Mouse (Mus musculus) stomach, postnatal 0 days (tissue): ENCODE measurements around the gene Arfgef2. TPM values are rescaled to one million over a fixed set of nuclear protein-coding genes. Genes with fewer than 3 reads are reported as not detected.

Experiments
- ATAC-seq: fragments of 200-750 bp; cut with Nextera tagmentation; 2 replicates; pipeline ENCODE4 v1.8.0; 2017; ENCODE audit not compliant: low FRiP score, low TSS enrichment
- DNase-seq: peaks from one replicate; pipeline ENCODE4 v3.0.0-alpha.2; 2016; ENCODE audit warnings: low spot score
- H3K27ac ChIP-seq: fragments of 300-500 bp; sonication (generic); replicated peaks from 2 replicates; pipeline ENCODE4 v1.5.1; 2014; ENCODE audit warnings: mild to moderate bottlenecking, control low read depth
- H3K27me3 ChIP-seq: fragments of 300-500 bp; sonication (generic); 2 replicates; pipeline ENCODE4 v1.6.1; 2014; ENCODE audit warnings: low read length; ENCODE audit not compliant: control insufficient read depth, insufficient read depth
- H3K36me3 ChIP-seq: fragments of 300-500 bp; sonication (generic); 2 replicates; pipeline ENCODE4 v1.6.1; 2014; ENCODE audit warnings: low read length, mixed read lengths; ENCODE audit not compliant: control insufficient read depth, insufficient read depth
- H3K4me1 ChIP-seq: fragments of 300-500 bp; sonication (generic); replicated peaks from 2 replicates; pipeline ENCODE4 v1.6.1; 2014; ENCODE audit warnings: antibody characterized with exemption; ENCODE audit not compliant: control insufficient read depth, insufficient read depth
- H3K4me2 ChIP-seq: fragments of 300-500 bp; sonication (generic); replicated peaks from 2 replicates; pipeline ENCODE4 v1.6.1; 2014; ENCODE audit warnings: low read depth, mild to moderate bottlenecking, control low read depth, moderate library complexity
- H3K4me3 ChIP-seq: fragments of 300-500 bp; sonication (generic); 2 replicates; pipeline ENCODE4 v1.5.1; 2014; ENCODE audit warnings: low read depth, low read length, control low read depth
- H3K9ac ChIP-seq: fragments of 300-500 bp; sonication (generic); 2 replicates; pipeline ENCODE4 v1.6.1; 2014; ENCODE audit warnings: mild to moderate bottlenecking, low read length, control low read depth, mixed read lengths
- H3K9me3 ChIP-seq: fragments of 300-500 bp; sonication (generic); 2 replicates; pipeline ENCODE4 v1.6.1; 2016; ENCODE audit warnings: low read length; ENCODE audit not compliant: control insufficient read depth
- CTCF ChIP-seq: IDR thresholded peaks from 2 replicates; pipeline ENCODE4 v1.5.1; 2016; ENCODE audit warnings: antibody characterized with exemption, low read depth, mild to moderate bottlenecking, moderate library complexity
- EP300 ChIP-seq: optimal IDR thresholded peaks from 2 replicates; pipeline ENCODE3; 2016; ENCODE audit warnings: antibody characterized with exemption
- WGBS: fragments of 180-500 bp; shearing (Covaris S2); extraction: QIAGEN DNeasy Blood & Tissue Kit; methylation state at CpG from one replicate; pipeline ENCODE4 v1.1.7; 2014; 5-methylcytosine and 5-hydroxymethylcytosine counted together
- polyA plus RNA-seq: library from polyadenylated mRNA; unstranded; fragments of >200 nt; fragmentation: Nextera tagmentation; extraction: Ambion mirVana; gene quantifications from 2 replicates; pipeline ENCODE4 v1.2.1, GENCODE M21; 2015

Arfgef2 gene
- polyA plus RNA-seq, 1 experiment from 2014 or later = 3.1 TPM

DNA sequence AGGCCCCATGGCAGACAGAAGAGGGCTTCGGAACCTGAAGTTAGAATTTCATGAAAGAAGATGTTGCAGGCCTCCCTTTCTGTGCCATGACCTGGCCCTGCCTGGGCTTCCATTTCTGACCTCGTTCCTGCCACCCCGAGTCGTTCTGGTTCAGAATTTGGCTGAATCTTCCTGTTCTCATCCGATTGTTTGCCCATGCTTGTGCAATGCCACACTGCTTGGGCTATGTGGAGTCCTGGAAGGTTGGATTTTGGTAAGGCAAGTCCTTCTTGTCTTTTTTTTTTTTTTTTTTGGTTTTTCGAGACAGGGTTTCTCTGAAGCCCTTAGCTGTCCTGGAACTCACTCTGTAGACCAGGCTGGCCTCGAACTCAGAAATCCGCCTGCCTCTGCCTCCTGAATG lies 50.4 kb downstream of the Arfgef2 start:
- Histone ChIP-seq H3K27me3 (no peaks in the 10 kb centered on the region), H3K36me3 (peaks cover 44% of the 10 kb centered on the region), H3K9me3 (no peaks in the 10 kb centered on the region), H3K4me3 (no peak overlapping the region), H3K27ac (no peak overlapping the region), H3K4me1 (no peaks in the 10 kb centered on the region), H3K4me2 (no peak overlapping the region), H3K9ac (no peak overlapping the region)
- ATAC-seq (no peak), DNase-seq (no peak)
- TF ChIP-seq CTCF (no peak), EP300 (no peak)
- WGBS = 94% methylated on average over 8 of the region's 8 CpGs

DNA sequence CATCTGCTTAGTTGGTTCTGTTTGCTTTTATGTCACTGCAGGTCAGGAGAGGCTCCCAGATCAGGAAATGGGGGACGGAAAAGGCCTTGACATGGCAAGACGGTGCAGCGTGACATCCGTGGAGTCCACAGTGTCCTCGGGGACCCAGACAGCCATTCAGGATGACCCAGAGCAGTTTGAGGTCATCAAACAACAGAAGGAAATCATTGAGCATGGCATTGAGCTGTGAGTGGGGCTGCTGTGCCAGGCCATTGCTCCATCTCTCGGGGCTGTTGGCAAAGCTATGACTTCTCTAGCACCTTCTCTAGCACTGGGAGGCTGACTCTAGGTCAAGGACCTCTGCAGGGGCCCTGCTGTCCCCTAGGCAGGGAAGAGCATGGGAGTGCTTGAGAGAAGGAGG lies 51.0 kb downstream of the Arfgef2 start:
- no peak overlapping the region for H3K27ac ChIP-seq
- ATAC-seq (no peak), DNase-seq (no peak)
- no peak overlapping the region for H3K9ac ChIP-seq
- H3K4me1 ChIP-seq = no peaks in the 10 kb centered on the region
- H3K4me2 ChIP-seq = no peak overlapping the region
- H3K27me3 ChIP-seq = no peaks in the 10 kb centered on the region
- H3K36me3 ChIP-seq = peaks cover 41% of the 10 kb centered on the region
- no peaks in the 10 kb centered on the region for H3K9me3 ChIP-seq
- TF ChIP-seq EP300 (no peak), CTCF (no peak)
- whole genome bisulfite sequencing = 91% methylated on average over 6 of the region's 6 CpGs
- H3K4me3 ChIP-seq = no peak overlapping the region

DNA sequence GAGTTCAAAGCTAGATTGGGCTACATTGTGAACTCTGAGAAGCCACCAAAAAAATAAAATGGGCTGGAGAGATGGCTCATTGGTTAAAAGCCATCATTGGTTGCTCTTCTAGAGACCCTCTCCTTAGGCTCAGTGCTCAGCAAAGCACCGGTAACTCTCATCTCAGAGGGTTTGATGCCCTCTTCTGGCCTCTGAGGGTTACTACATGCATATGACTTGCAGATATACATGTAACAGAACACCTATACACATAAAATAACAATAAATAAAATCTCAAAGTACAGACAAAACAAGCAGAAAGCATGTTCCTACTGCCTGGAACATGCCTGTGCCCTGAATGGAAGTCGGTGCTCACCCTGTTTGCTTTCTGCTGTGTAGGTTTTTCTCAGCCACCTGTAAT lies 51.7 kb downstream of the Arfgef2 start:
- TF ChIP-seq CTCF (peak; percentile 38), EP300 (no peak)
- ATAC-seq (no peak), DNase-seq (no peak)
- 88% methylated on average over 2 of the region's 2 CpGs for WGBS
- no peak overlapping the region for H3K4me3 ChIP-seq
- no peaks in the 10 kb centered on the region for H3K27me3 ChIP-seq
- no peaks in the 10 kb centered on the region for H3K4me1 ChIP-seq
- peaks cover 40% of the 10 kb centered on the region for H3K36me3 ChIP-seq
- no peak overlapping the region for H3K4me2 ChIP-seq
- H3K27ac ChIP-seq = no peak overlapping the region
- no peaks in the 10 kb centered on the region for H3K9me3 ChIP-seq
- H3K9ac ChIP-seq = no peak overlapping the region

DNA sequence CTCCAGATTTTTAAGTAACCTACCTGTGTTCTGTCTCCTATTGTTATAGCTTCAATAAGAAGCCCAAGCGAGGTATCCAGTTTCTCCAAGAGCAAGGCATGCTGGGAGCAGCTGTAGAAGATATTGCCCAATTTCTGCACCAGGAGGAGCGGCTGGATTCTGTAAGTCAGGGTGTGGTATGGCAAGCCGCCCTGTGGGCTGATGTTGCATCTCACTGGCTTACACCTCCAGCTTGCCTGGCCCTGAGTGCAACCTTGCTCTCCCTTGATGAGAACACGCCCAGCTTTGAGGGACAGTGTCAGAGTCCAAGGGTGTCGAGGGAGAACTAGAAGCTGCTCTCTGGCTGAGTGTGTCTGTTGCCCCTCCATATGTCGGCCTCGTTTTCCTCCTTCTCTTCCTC lies 53.8 kb downstream of the Arfgef2 start:
- peak; percentile 54; the same call in 1 of the 2 replicates for ATAC-seq
- DNase-seq = no peak

DNA sequence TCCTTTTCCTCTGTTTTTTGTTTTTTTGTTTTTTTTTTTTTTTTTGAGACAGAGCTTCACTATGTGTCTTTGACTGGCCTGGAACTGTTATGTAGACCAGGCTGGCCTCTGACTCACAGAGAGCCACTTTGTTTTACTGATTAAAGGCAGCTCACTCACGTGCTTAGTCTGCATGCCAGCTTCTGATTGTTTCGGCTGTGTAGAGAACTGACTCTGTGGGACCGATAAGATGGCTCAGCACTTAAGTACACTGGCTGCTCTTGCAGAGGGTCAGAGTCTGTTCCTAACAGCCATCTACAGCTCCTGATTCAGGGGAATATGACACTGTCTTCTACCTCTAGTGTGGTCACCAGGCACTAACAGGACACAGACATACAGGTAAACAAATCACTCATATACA lies 57.1 kb downstream of the Arfgef2 start:
- Histone ChIP-seq H3K36me3 (peaks cover 30% of the 10 kb centered on the region), H3K4me1 (no peaks in the 10 kb centered on the region), H3K4me2 (no peak overlapping the region), H3K27me3 (no peaks in the 10 kb centered on the region), H3K9ac (no peak overlapping the region), H3K9me3 (no peaks in the 10 kb centered on the region), H3K4me3 (no peak overlapping the region), H3K27ac (no peak overlapping the region)
- DNase-seq = no peak
- TF ChIP-seq CTCF = no peak
- no peak for TF ChIP-seq EP300
- WGBS = 59% methylated on average over 3 of the region's 3 CpGs
- no peak for ATAC-seq

More for the DNA sequence above, 53.8 kb downstream of the Arfgef2 start:
- no peaks in the 10 kb centered on the region for H3K4me1 ChIP-seq
- no peak overlapping the region for H3K27ac ChIP-seq
- no peak overlapping the region for H3K4me3 ChIP-seq
- no peak overlapping the region for H3K4me2 ChIP-seq
- 76% methylated on average over 7 of the region's 7 CpGs for WGBS
- TF ChIP-seq CTCF (no peak), EP300 (no peak)
- H3K27me3 ChIP-seq = no peaks in the 10 kb centered on the region
- no peak overlapping the region for H3K9ac ChIP-seq
- H3K36me3 ChIP-seq = peaks cover 30% of the 10 kb centered on the region
- H3K9me3 ChIP-seq = no peaks in the 10 kb centered on the region

DNA sequence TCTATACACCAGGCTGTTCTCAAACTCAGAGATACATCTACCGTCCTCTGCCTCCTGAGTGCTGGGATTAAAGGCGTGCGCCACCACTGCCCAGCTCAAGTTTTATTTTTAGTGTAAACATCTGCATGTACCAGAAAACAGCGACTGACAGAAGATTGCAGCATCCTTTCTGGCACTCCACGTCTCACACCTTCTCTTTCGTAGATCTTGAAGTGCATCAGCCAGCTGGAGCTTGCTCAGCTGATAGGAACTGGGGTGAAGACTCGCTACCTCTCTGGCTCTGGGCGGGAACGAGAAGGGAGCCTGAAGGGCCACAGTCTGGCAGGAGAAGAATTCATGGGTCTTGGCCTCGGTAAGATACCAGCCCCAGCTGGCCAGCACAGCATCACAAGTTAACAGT lies 60.1 kb downstream of the Arfgef2 start:
- WGBS = 81% methylated on average over 10 of the region's 10 CpGs
- Histone ChIP-seq H3K27me3 (no peaks in the 10 kb centered on the region), H3K27ac (no peak overlapping the region), H3K36me3 (peaks cover 33% of the 10 kb centered on the region), H3K9me3 (no peaks in the 10 kb centered on the region), H3K4me3 (no peak overlapping the region), H3K4me2 (no peak overlapping the region), H3K4me1 (no peaks in the 10 kb centered on the region), H3K9ac (no peak overlapping the region)
- TF ChIP-seq EP300 (no peak), CTCF (no peak)
- ATAC-seq (no peak), DNase-seq (no peak)
